Mouse (Mus musculus): Measurements from ENCODE around the gene Akap9. TPM values are rescaled to one million over a fixed set of nuclear protein-coding genes. Genes with fewer than 3 reads are reported as not detected.
A peak's percentile ranks its signal among the peaks of the same experiment; 100 is the strongest.

Gene Akap9
- polyA plus RNA-seq, 1 experiment = 11.7 TPM

- 96% methylated on average over 9 of the region's 9 CpGs for WGBS
- peaks cover 48% of the 10 kb centered on the region for H3K36me3 ChIP-seq (ENCODE audit: control insufficient read depth, insufficient read depth, low read length)
- TF ChIP-seq POLR2A (IDR thresholded peaks at IDR 0.05; ENCODE audit: low read depth, low read length) (no peak), CTCF (IDR thresholded peaks at IDR 0.05; ENCODE audit: extremely low read depth, insufficient read length, insufficient replicate concordance, low read depth, low read length) (no peak)
Measured at GRCm38 (mm10) chr5:4036686-4037085, 108.8 kb downstream of the Akap9 start.

GRCm38 (mm10) chr5:4039351-4039750 is 111.5 kb downstream of the Akap9 start:
- H3K27me3 ChIP-seq (ENCODE audit: control insufficient read depth, insufficient read depth, low read length) = no peaks in the 10 kb centered on the region
- 92% methylated on average over 8 of the region's 8 CpGs for WGBS
- H3K27ac ChIP-seq (ENCODE audit: insufficient read depth, low read depth, low read length) = no peak overlapping the region
- no peak overlapping the region for H3K4me3 ChIP-seq (ENCODE audit: low read depth, low read length)
- no peaks in the 10 kb centered on the region for H3K4me1 ChIP-seq (ENCODE audit: control insufficient read depth, insufficient read depth, insufficient read length, low read length)
- H3K36me3 ChIP-seq (ENCODE audit: control insufficient read depth, insufficient read depth, low read length) = peaks cover 61% of the 10 kb centered on the region
- TF ChIP-seq POLR2A (IDR thresholded peaks at IDR 0.05; ENCODE audit: low read depth, low read length) = no peak

More at GRCm38 (mm10) chr5:4036686-4037085, 108.8 kb downstream of the Akap9 start:
- no peak overlapping the region for H3K4me3 ChIP-seq (ENCODE audit: low read depth, low read length)
- no peaks in the 10 kb centered on the region for H3K27me3 ChIP-seq (ENCODE audit: control insufficient read depth, insufficient read depth, low read length)
- no peak overlapping the region for H3K27ac ChIP-seq (ENCODE audit: insufficient read depth, low read depth, low read length)
- H3K4me1 ChIP-seq (ENCODE audit: control insufficient read depth, insufficient read depth, insufficient read length, low read length) = no peaks in the 10 kb centered on the region

GRCm38 (mm10) chr5:4040372-4040771 is 112.5 kb downstream of the Akap9 start:
- Histone ChIP-seq H3K4me1 (ENCODE audit: control insufficient read depth, insufficient read depth, insufficient read length, low read length) (no peaks in the 10 kb centered on the region), H3K27me3 (ENCODE audit: control insufficient read depth, insufficient read depth, low read length) (no peaks in the 10 kb centered on the region), H3K36me3 (ENCODE audit: control insufficient read depth, insufficient read depth, low read length) (peaks cover 60% of the 10 kb centered on the region), H3K27ac (ENCODE audit: insufficient read depth, low read depth, low read length) (no peak overlapping the region), H3K4me3 (ENCODE audit: low read depth, low read length) (no peak overlapping the region)
- WGBS = 92% methylated on average over 6 of the region's 6 CpGs
- TF ChIP-seq POLR2A (IDR thresholded peaks at IDR 0.05; ENCODE audit: low read depth, low read length) = no peak
- TF ChIP-seq CTCF (IDR thresholded peaks at IDR 0.05; ENCODE audit: extremely low read depth, insufficient read length, insufficient replicate concordance, low read depth, low read length) = peak; percentile 36; the same call in 1 of the 2 replicates

GRCm38 (mm10) chr5:4040922-4041321 is 113.1 kb downstream of the Akap9 start:
- Histone ChIP-seq H3K36me3 (ENCODE audit: control insufficient read depth, insufficient read depth, low read length) (peaks cover 57% of the 10 kb centered on the region), H3K4me3 (ENCODE audit: low read depth, low read length) (no peak overlapping the region), H3K27ac (ENCODE audit: insufficient read depth, low read depth, low read length) (no peak overlapping the region), H3K4me1 (ENCODE audit: control insufficient read depth, insufficient read depth, insufficient read length, low read length) (no peaks in the 10 kb centered on the region), H3K27me3 (ENCODE audit: control insufficient read depth, insufficient read depth, low read length) (no peaks in the 10 kb centered on the region)
- WGBS = 95% methylated on average over 2 of the region's 2 CpGs
- no peak for TF ChIP-seq POLR2A (IDR thresholded peaks at IDR 0.05; ENCODE audit: low read depth, low read length)

- H3K4me3 ChIP-seq (ENCODE audit: low read depth, low read length) = no peak overlapping the region
- no peak overlapping the region for H3K27ac ChIP-seq (ENCODE audit: insufficient read depth, low read depth, low read length)
- peaks cover 70% of the 10 kb centered on the region for H3K36me3 ChIP-seq (ENCODE audit: control insufficient read depth, insufficient read depth, low read length)
- WGBS = 95% methylated on average over 8 of the region's 8 CpGs
- TF ChIP-seq POLR2A (IDR thresholded peaks at IDR 0.05; ENCODE audit: low read depth, low read length) = no peak
- no peak for TF ChIP-seq CTCF (IDR thresholded peaks at IDR 0.05; ENCODE audit: extremely low read depth, insufficient read length, insufficient replicate concordance, low read depth, low read length)
- H3K27me3 ChIP-seq (ENCODE audit: control insufficient read depth, insufficient read depth, low read length) = no peaks in the 10 kb centered on the region
- no peaks in the 10 kb centered on the region for H3K4me1 ChIP-seq (ENCODE audit: control insufficient read depth, insufficient read depth, insufficient read length, low read length)
Measured at GRCm38 (mm10) chr5:4060313-4060712, 132.5 kb downstream of the Akap9 start.

- Histone ChIP-seq H3K4me3 (ENCODE audit: low read depth, low read length) (no peak overlapping the region), H3K27ac (ENCODE audit: insufficient read depth, low read depth, low read length) (no peak overlapping the region), H3K36me3 (ENCODE audit: control insufficient read depth, insufficient read depth, low read length) (peaks cover 68% of the 10 kb centered on the region), H3K27me3 (ENCODE audit: control insufficient read depth, insufficient read depth, low read length) (no peaks in the 10 kb centered on the region), H3K4me1 (ENCODE audit: control insufficient read depth, insufficient read depth, insufficient read length, low read length) (no peaks in the 10 kb centered on the region)
- TF ChIP-seq CTCF (IDR thresholded peaks at IDR 0.05; ENCODE audit: extremely low read depth, insufficient read length, insufficient replicate concordance, low read depth, low read length) (no peak), POLR2A (IDR thresholded peaks at IDR 0.05; ENCODE audit: low read depth, low read length) (no peak)
- 90% methylated on average over 18 of the region's 18 CpGs for WGBS
Measured at GRCm38 (mm10) chr5:4066476-4067115, 138.7 kb downstream of the Akap9 start.

GRCm38 (mm10) chr5:4067203-4067602 is 139.3 kb downstream of the Akap9 start:
- H3K4me1 ChIP-seq (ENCODE audit: control insufficient read depth, insufficient read depth, insufficient read length, low read length) = no peaks in the 10 kb centered on the region
- WGBS = 72% methylated on average over 3 of the region's 3 CpGs
- TF ChIP-seq CTCF (IDR thresholded peaks at IDR 0.05; ENCODE audit: extremely low read depth, insufficient read length, insufficient replicate concordance, low read depth, low read length) = no peak
- no peak for TF ChIP-seq POLR2A (IDR thresholded peaks at IDR 0.05; ENCODE audit: low read depth, low read length)
- H3K27me3 ChIP-seq (ENCODE audit: control insufficient read depth, insufficient read depth, low read length) = no peaks in the 10 kb centered on the region
- peaks cover 69% of the 10 kb centered on the region for H3K36me3 ChIP-seq (ENCODE audit: control insufficient read depth, insufficient read depth, low read length)
- H3K27ac ChIP-seq (ENCODE audit: insufficient read depth, low read depth, low read length) = no peak overlapping the region
- H3K4me3 ChIP-seq (ENCODE audit: low read depth, low read length) = no peak overlapping the region
